Mouse (Mus musculus): ENCODE measurements at regions not wholly inside any gene's neighbourhood (a gene's known extent, or its start where the extent isn't known, plus 50 kb on each side); places are given as distances from the start of the nearest gene placed in this dataset.

DNA sequence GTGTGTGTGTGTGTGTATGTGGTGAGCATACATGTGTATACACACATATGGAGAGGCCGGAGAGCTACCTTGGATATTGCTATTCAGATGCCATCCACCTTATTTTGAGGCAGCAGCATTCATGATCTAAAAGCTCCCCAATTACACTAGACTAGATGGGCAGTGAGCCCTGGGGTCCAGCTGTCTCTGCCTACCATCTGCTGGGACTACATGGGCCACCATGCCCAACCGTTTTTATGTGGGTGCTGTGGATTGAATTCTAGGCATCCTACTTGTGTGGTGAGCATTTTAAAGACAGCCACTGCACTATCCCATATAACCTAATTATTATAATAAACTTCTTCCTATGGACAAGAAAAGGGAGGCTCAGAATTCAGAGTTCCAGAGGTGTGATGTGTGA, 172.6 kb downstream of the Gas1 start:
- no peak for DNase-seq

GRCm38 (mm10) chr13:60002098-60002497, 175.1 kb downstream of the Gas1 start:
- no peak for DNase-seq

- no peak for DNase-seq
Measured at GRCm38 (mm10) chr13:60001637-60002036, 175.5 kb downstream of the Gas1 start.

GRCm38 (mm10) chr13:60000618-60001347, 176.4 kb downstream of the Gas1 start:
- DNase-seq, result no peak

- DNase-seq, result no peak
Measured at GRCm38 (mm10) chr13:59997431-59997830, 174.5 kb upstream of the Tut7 start.

DNA sequence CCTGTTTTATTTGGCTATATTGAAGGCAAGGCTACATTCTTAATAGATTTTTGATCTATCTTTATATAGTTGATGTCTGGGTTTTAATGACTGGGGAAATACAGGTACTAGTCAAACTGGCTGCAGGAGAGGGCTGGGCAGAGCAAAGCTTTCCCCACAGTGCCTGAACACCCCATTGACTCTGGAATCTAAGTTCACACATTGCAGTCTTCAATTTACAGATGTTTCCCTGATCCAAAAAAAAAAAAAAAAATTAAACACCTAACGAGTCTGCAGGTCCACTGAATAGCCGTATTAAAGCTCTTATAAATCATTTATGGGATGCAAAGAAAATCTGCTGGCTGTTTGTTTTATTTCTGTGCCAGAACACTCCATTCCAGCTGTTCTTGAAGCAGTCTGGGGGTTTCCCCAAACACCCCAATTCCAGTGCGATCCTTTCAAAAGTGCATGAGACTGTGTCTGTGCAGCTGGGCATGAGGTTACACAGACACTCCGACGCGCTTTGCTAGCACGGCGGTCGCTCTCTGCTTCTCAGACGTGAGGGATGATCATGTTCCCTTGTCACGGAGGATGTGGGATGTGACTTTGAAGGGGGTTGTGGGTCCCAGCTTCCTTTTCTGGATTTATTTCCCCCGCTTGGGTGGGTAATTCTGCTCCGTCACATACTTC, 173.3 kb upstream of the Tut7 start:
- no peak for DNase-seq

DNA sequence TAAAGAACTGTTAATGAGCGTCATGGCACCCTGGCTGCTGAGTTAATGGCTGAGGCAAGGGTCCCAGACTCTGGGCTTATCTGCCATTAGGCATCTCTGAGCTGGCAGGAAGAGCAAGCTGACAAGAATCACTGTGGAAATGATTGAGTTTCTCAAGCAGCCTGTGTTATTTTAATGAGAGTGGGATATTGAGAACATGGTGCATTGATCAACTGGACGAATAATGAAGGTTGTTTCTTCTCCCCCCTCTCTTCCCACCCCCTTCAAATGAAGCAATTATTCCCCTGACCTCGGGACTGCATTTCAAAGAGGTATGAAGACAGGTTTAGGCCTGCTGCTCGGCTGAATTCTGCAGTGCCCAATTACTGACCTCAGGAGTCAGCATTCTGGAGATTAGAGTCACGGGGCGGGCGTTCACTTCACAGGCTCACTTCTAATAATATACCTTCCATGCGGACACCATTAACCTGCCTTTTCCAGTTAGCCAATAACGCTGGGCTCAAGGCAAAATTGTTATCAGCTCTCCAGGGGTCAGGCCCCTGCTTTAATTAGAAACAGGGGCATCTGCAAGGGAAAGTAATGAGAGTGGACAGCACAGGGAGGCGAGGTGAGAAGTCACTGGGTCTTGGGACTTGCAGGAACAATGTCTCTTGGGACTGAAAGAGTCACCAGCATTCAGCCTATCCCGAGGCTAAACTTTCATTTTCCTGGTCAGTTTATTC, 170.0 kb upstream of the Tut7 start:
- no peak for DNase-seq

- DNase-seq, result no peak
Measured at GRCm38 (mm10) chr13:59992346-59992745, 169.4 kb upstream of the Tut7 start.

- no peak for DNase-seq
Measured at GRCm38 (mm10) chr13:59990402-59991280, 167.7 kb upstream of the Tut7 start.

DNA sequence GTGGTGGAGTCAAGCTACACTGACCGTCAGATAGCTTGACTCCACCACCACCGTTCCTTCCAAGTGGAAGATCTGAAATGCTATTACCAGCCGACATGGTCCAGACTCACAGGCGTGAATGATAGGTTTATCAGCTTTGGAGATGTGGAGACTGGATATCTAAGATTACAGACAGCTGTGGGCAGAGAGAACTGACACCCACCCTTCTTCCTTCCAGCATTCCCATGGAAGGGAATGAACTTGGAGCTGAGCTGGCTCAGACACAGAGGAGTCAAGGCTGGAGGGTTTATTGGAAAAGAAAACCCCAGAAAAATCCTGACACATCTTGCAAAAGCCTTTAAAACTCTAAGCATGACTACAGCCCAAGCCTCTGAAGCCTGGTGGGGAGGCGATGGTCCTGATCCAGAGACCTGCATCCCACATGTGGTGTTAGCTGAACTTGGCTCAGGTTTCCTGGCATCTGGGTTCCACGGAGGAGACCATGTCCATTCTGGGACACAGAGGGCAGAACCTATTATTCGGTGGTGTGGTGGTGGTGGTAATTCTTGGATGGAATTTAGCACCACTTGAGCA, 165.5 kb upstream of the Tut7 start:
- no peak for DNase-seq

GRCm38 (mm10) chr13:59976425-59976824, 153.5 kb upstream of the Tut7 start:
- DNase-seq, result no peak

- no peak for DNase-seq
Measured at GRCm38 (mm10) chr13:59972093-59972427, 149.1 kb upstream of the Tut7 start.

- DNase-seq, result no peak
Measured at GRCm38 (mm10) chr13:59971231-59972092, 148.5 kb upstream of the Tut7 start.

- DNase-seq, result no peak
Measured at GRCm38 (mm10) chr13:59970430-59970829, 147.5 kb upstream of the Tut7 start.

GRCm38 (mm10) chr13:59969484-59969883, 146.5 kb upstream of the Tut7 start:
- DNase-seq, result no peak

DNA sequence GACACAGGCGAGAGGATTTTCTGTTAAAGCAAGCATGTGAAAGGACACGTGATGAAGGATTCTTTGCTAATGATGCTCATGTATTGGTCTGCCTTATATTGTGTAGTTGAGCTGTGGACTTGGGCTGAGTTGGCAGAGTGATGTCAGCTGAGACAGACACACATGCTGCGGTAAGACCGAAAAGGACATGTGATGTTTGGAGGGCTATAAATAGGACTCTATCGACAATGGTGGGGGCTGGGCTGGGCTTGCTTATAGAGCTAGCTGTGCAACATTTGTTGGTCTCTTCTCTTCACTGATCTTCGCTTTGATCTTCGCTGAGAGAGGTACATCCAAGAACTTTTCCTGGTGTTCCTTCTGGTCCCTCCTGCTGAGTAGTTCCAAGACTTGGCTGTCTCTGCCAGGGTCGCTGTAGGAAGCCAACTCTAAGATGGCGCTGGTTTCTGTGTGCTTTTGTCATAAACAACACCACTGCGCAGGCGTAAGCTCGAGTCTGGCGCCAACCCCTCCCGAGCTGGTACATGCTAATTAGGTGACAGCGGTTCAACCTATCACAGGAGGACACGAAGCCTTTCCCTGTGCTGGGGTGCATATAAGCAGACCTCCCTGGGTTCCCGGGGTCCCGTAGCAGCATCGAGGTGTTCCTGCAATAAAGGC, 145.8 kb upstream of the Tut7 start:
- no peak for DNase-seq

DNA sequence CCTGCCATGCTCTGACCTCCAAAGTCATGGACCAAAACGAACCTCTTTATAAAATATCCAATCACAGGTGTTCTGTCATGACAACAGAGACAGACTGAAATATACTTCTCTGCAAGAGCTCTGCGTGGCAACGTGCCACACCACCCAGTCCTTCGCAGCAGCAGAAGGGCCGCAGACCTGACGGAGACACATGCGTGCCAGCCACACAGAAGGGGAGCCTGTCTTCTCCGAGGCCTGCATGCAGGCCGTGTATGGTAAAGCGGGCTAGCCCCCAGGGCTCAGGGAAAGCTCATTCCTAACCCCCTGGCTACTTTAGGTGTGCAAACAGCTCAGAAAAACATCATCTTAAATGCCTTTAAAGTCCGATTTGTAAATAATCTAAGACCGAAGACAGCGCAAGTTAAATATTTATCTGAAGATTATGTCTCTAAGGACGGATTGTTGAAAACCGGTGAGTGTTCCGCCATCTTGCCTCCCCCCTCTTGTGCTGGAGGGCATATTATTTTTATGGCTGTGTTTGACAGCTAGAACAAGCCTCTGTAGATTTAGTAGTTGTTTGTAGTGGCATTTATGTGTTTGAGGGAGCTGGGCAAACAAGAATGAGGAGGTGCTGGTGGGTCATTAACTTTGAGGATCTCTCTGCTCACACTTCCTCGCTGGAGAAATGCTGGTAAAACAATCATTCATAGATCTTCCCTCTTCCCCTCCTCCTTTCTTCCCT, 143.7 kb upstream of the Tut7 start:
- DNase-seq, result no peak

DNA sequence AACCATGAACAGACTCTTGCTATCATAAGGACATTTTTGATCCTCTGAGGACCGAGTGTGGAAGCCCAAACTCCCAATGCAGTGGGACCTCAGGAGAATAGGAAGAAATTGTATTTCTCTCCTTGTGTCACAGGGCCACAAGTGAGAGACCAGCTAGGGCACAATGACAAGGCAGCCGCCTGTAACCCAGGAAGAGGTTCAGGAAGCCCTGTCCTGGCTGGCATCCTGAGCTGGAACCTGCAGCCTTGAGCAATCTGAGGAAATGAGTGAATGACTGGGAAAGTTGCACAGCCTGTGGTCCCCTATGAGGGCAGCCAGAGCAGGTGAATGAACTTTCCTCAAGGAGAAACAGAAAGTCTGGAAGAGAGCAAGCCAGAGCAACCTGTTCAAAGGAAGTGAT, 142.0 kb upstream of the Tut7 start:
- no peak for DNase-seq

DNA sequence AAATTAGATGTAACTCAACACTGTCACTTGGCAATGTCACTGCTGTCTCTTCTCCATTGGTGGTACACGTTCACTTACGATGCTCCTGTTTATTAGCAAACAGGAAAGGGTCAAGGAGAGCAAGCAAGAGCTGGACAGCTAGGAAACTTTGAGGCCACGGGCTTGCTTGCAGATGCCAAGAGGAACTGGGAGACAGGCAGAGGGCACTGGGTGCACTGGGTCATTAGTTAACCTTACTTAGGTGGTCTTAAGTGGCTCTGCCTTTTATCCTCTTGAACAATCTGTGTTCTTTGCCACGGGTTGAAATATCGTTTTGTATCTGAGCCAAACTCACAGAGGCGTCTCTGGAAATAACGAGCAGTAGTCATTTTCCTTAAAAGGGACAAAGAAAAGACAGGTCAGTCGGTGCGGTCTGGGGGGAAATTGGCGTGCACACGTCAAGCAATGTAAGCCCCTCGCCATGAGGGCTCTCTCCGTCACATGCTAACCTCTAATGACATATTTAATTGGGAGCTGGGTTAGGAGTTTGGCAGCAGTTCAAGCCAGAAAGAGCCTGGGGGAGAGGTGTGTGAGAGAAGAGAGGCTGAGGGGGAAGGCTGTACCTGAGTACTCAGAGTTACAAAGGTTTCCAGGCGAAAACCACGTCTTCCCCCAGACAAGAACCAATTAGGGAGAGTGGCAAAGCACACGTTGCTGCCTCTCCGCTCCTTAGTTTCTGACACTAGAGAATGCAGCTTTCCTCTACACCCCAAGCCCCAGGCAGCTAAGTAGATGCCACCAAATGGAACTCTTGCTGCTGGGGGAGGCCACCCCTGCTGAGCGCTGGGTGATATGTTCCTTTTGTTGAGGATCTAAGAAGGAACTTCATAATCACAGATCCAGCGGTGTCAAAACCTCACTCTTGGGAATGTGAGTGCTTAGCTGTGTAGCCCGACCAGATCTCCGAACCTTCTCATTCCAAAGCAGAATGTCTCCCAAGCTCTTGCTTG, 140.0 kb upstream of the Tut7 start:
- no peak for DNase-seq

Measured in layer of hippocampus, postnatal 36 days (tissue).